13 mouse cellular contexts compared by ENCODE assay signal in genomic region chr16:63566106-63566836, GRCm38 (mm10).
A peak's percentile ranks its signal among the peaks of the same experiment; 100 is the strongest.
DNase-seq lines count a peak whose midpoint lies in the region; ATAC-seq lines count a peak whose summit lies in the region.
"Had no signal": no experiment of that assay in that cellular context is flagged by ENCODE, and none has a peak within 500 bp of the region (broad histone marks: within the 10 kb centered on the region; RNA-seq: fewer than 3 reads in every experiment).

No protein-coding gene starts in this region.

- 0 out of 2 replicates have a peak, but pooled peaks cover 2% of the 10 kb centered on the region for H3K4me1 ChIP-seq in kidney, embryonic 16.5 days (ENCODE audit: insufficient read depth, low read length)
- no peaks in the 10 kb centered on the region for H3K4me1 ChIP-seq in heart, embryonic 10.5 days
- H3K4me1 ChIP-seq: embryonic facial prominence, embryonic 12.5 days; forebrain, embryonic 13.5 days; limb, embryonic 15.5 days had no signal

- H3K27ac ChIP-seq in kidney, embryonic 16.5 days (ENCODE audit: low read length) = peak overlapping the region; percentile 51; the same call in 1 of the 2 replicates
- H3K27ac ChIP-seq in heart, embryonic 10.5 days = no peak overlapping the region
- H3K27ac ChIP-seq: embryonic facial prominence, embryonic 12.5 days; forebrain, embryonic 13.5 days; limb, embryonic 15.5 days had no signal

- H3K4me3 ChIP-seq in kidney, embryonic 16.5 days (ENCODE audit: low read length) = no peak overlapping the region
- no peak overlapping the region for H3K4me3 ChIP-seq in heart, embryonic 10.5 days
- H3K4me3 ChIP-seq: embryonic facial prominence, embryonic 12.5 days; forebrain, embryonic 13.5 days; limb, embryonic 15.5 days had no signal

- H3K4me2 ChIP-seq in kidney, embryonic 16.5 days (replicated peaks; ENCODE audit: low read depth, low read length) = no peak overlapping the region
- H3K4me2 ChIP-seq: embryonic facial prominence, embryonic 12.5 days; forebrain, embryonic 13.5 days; limb, embryonic 15.5 days had no signal

- H3K9me3 ChIP-seq in kidney, embryonic 16.5 days (ENCODE audit: low read length) = no peaks in the 10 kb centered on the region
- H3K9me3 ChIP-seq in heart, embryonic 10.5 days = no peaks in the 10 kb centered on the region
- H3K9me3 ChIP-seq: embryonic facial prominence, embryonic 12.5 days; forebrain, embryonic 13.5 days; limb, embryonic 15.5 days had no signal

- H3K9ac ChIP-seq in kidney, embryonic 16.5 days (replicated peaks; ENCODE audit: low read length) = no peak overlapping the region
- H3K9ac ChIP-seq: embryonic facial prominence, embryonic 12.5 days; forebrain, embryonic 13.5 days; limb, embryonic 15.5 days had no signal

- 56% methylated on average over 17 of the region's 17 CpGs for WGBS in kidney, embryonic 16.5 days
- 82% methylated on average over 17 of the region's 17 CpGs for WGBS in heart, embryonic 10.5 days

- H3K27me3 ChIP-seq in kidney, embryonic 16.5 days (ENCODE audit: insufficient read depth, low read length) = no peaks in the 10 kb centered on the region
- no peaks in the 10 kb centered on the region for H3K27me3 ChIP-seq in heart, embryonic 10.5 days (ENCODE audit: insufficient read depth, poor library complexity, severe bottlenecking)
- H3K27me3 ChIP-seq: embryonic facial prominence, embryonic 12.5 days; forebrain, embryonic 13.5 days had no signal

- DNase-seq in kidney, adult 9 months = no peak
- DNase-seq in cerebellum, adult 11 months = peak; percentile 45
- DNase-seq in cerebellum, postnatal 36 days = peak; percentile 43 to 46
- peak; percentile 25 to 71 for DNase-seq in lung, postnatal 4 days
- no peak for DNase-seq in layer of hippocampus, adult 18-20 months (ENCODE audit: low spot score in 2 of 2)
- no peak for DNase-seq in heart, embryonic 10.5 days (ENCODE audit: low spot score)
- no peak for DNase-seq in gastrocnemius, adult 18-20 months (ENCODE audit: low spot score)
- DNase-seq: gastrocnemius, postnatal 25 days; thymus, postnatal 14 days had no signal

- no peak for ATAC-seq in kidney, embryonic 16.5 days (ENCODE audit: low FRiP score, low TSS enrichment)
- ATAC-seq: forebrain, embryonic 13.5 days had no signal

- H3K36me3 ChIP-seq in kidney, embryonic 16.5 days (ENCODE audit: insufficient read depth, low read length) = no peaks in the 10 kb centered on the region
- H3K36me3 ChIP-seq in heart, embryonic 10.5 days = no peaks in the 10 kb centered on the region
- H3K36me3 ChIP-seq: embryonic facial prominence, embryonic 12.5 days; limb, embryonic 15.5 days had no signal

Comparison
In these comparisons a context has a peak if more than half of its experiments do, and no peak if none do; other contexts are left out.
1. DNase-seq: peak in cerebellum, adult 11 months (single experiment), cerebellum, postnatal 36 days (2 of 2) and lung, postnatal 4 days (2 of 2); none in kidney, adult 9 months (single experiment), layer of hippocampus, adult 18-20 months (0 of 2), heart, embryonic 10.5 days (single experiment) and gastrocnemius, adult 18-20 months (single experiment).